Mouse (Mus musculus): Measurements from ENCODE around the gene Uqcc2. TPM values are rescaled to one million over a fixed set of nuclear protein-coding genes. Genes with fewer than 3 reads are reported as not detected.
A peak's percentile ranks its signal among the peaks of the same experiment; 100 is the strongest.

Uqcc2 gene
- total and polyA plus RNA-seq, 3 experiments, result 126 to 240 (median 198) TPM

DNA sequence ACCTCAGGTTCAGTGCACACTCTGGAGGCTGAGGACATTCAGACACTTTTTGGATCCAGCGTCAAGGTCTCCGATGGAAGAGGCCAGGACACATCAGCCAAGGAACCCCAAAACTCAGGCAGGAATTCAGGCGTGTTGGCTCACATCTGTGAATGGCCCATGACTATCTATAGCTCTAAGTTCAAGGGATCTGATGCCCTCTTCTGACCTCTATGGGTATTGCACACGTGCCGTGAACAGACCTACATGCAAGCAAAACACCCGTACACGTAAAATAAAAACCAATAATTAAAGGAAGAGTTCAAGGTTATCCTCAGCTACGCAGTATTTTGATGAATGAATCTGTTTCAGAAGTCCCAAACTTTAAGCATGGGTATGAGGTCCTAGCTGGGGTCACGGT lies 27.0 kb downstream of the Uqcc2 start:
- Histone ChIP-seq H3K27ac (ENCODE audit: insufficient read depth, low read depth) (no peak overlapping the region), H3K4me2 (ENCODE audit: insufficient read depth, low read depth, poor library complexity, severe bottlenecking) (no peak overlapping the region), H3K36me3 (replicated peaks in 1 of 2; ENCODE audit: control insufficient read depth in 1 of 2, insufficient read depth in 1 of 2, low read length in 1 of 2) (peaks cover 20 to 81% of the 10 kb centered on the region in 2 experiments), H3K9ac (ENCODE audit: insufficient read depth, low read depth) (no peak overlapping the region), H3K79me2 (replicated peaks; ENCODE audit: control insufficient read depth, extremely low read depth, insufficient read depth, poor library complexity, severe bottlenecking) (no peaks in the 10 kb centered on the region), H3K4me3 (replicated peaks in 1 of 3; ENCODE audit: low read depth in 2 of 3, low read length in 2 of 3, poor library complexity in 1 of 3) (no peak overlapping the region), H3K4me1 (ENCODE audit: control insufficient read depth in 1 of 2, insufficient read depth in 2 of 2) (peaks cover 10 to 24% of the 10 kb centered on the region in 2 experiments; a peak in 3 of 4 replicates), H3K27me3 (replicated peaks) (no peaks in the 10 kb centered on the region), H3K9me3 (replicated peaks; ENCODE audit: low read length) (peaks cover 2% of the 10 kb centered on the region)
- peak; percentile 41 for DNase-seq (ENCODE audit: extremely low read depth)
- TF ChIP-seq RAD21 (IDR thresholded peaks at IDR 0.05; ENCODE audit: low read depth, low read length) (peak; percentile 48), USF1 (IDR thresholded peaks at IDR 0.05; ENCODE audit: low read depth, low read length) (no peak), SMC3 (IDR thresholded peaks at IDR 0.05; ENCODE audit: low read depth, low read length) (peak; percentile 40), CTCF (conservative IDR thresholded peaks at IDR 0.05 in 1 of 2, IDR thresholded peaks at IDR 0.05 in 1 of 2; ENCODE audit: low read depth in 2 of 2, low read length in 2 of 2) (peak; percentile 40 to 61)
- dilution Hi-C loops (cut with MboI; ENCODE audit: extremely low pct_ligation_motif_present, extremely low pct_unique_long_range_greater_than_20kb, low sequenced_read_pairs) (no loop called here), in situ Hi-C loops (cut with MboI; ENCODE audit: low pct_ligation_motif_present, low pct_unique_long_range_greater_than_20kb, low sequenced_read_pairs) (no loop called here)

DNA sequence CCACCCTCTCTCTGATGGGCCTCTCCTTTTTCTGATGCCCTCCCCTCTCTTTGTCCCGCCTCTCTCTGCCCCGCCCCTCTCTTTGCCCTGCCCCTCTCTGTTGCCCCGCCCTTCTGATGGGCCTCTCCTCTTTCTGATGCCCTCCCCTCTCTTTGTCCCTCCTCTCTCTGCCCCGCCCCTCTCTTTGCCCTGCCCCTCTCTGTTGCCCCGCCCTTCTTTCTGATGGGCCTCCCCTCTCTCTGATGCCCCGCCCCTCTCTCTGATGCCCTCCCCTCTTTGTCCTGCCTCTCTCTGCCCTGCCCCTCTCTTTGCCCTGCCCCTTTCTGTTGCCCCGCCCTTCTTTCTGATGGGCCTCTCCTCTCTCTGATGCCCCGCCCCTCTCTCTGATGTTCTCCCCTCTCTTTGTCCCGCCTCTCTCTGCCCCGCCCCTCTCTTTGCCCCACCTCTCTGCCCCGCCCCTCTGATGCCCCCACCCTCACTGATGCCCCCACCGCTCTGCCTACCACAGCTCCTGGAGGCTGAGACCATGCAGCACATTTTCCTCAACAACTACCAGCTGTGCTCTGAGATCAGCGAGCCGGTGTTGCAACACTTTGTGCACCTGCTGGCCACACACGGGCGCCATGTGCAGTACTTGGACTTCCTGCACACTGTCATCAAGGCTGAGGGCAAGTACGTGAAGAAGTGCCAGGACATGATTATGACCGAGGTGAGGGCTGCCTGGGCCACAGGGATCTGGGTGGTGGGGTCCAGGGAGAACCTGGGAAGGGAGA lies 27.8 kb downstream of the Uqcc2 start:
- peak; percentile 18 for DNase-seq (ENCODE audit: extremely low read depth)
- H3K4me3 ChIP-seq (replicated peaks in 1 of 3; ENCODE audit: low read depth in 2 of 3, low read length in 2 of 3, poor library complexity in 1 of 3), result no peak overlapping the region
- H3K27me3 ChIP-seq (replicated peaks), result no peaks in the 10 kb centered on the region
- in situ Hi-C loops (cut with MboI; ENCODE audit: low pct_ligation_motif_present, low pct_unique_long_range_greater_than_20kb, low sequenced_read_pairs) (no loop called here), dilution Hi-C loops (cut with MboI; ENCODE audit: extremely low pct_ligation_motif_present, extremely low pct_unique_long_range_greater_than_20kb, low sequenced_read_pairs) (no loop called here)
- TF ChIP-seq POLR2AphosphoS2 (IDR thresholded peaks at IDR 0.05; ENCODE audit: low read depth, low read length) (no peak), ZKSCAN1 (IDR thresholded peaks at IDR 0.05; ENCODE audit: borderline replicate concordance, low read depth, low read length) (no peak), TCF12 (IDR thresholded peaks at IDR 0.05; ENCODE audit: low read depth, low read length) (no peak), POLR2A (IDR thresholded peaks at IDR 0.05; ENCODE audit: low read depth, low read length) (no peak), HCFC1 (IDR thresholded peaks at IDR 0.05; ENCODE audit: low read depth, low read length) (no peak), MXI1 (IDR thresholded peaks at IDR 0.05; ENCODE audit: low read depth, low read length) (no peak), ETS1 (conservative IDR thresholded peaks at IDR 0.05; ENCODE audit: low read depth, low read length) (no peak), JUN (IDR thresholded peaks at IDR 0.05; ENCODE audit: insufficient read depth, low read depth, low read length) (no peak), UBTF (IDR thresholded peaks at IDR 0.05; ENCODE audit: low read depth, low read length) (no peak), MYC (IDR thresholded peaks at IDR 0.05; ENCODE audit: low read depth, low read length) (no peak), NRF1 (IDR thresholded peaks at IDR 0.05; ENCODE audit: low read depth, low read length) (no peak), IRF4 (IDR thresholded peaks at IDR 0.05; ENCODE audit: low read depth, low read length) (no peak), TBP (conservative IDR thresholded peaks at IDR 0.05; ENCODE audit: low read depth, low read length) (no peak), EP300 (IDR thresholded peaks at IDR 0.05; ENCODE audit: low read length) (no peak), MAZ (IDR thresholded peaks at IDR 0.05; ENCODE audit: low read depth, low read length) (no peak), E2F4 (IDR thresholded peaks at IDR 0.05; ENCODE audit: insufficient replicate concordance, low read depth, low read length) (no peak), JUND (conservative IDR thresholded peaks at IDR 0.05; ENCODE audit: low read depth, low read length) (no peak), ZMIZ1 (IDR thresholded peaks at IDR 0.05; ENCODE audit: low read depth, low read length) (no peak)
- H3K4me2 ChIP-seq (ENCODE audit: insufficient read depth, low read depth, poor library complexity, severe bottlenecking), result no peak overlapping the region
- no peak overlapping the region for H3K9ac ChIP-seq (ENCODE audit: insufficient read depth, low read depth)
- H3K9me3 ChIP-seq (replicated peaks; ENCODE audit: low read length), result peaks cover 2% of the 10 kb centered on the region
- H3K4me1 ChIP-seq (ENCODE audit: control insufficient read depth in 1 of 2, insufficient read depth in 2 of 2), result peaks cover 10 to 24% of the 10 kb centered on the region in 2 experiments; a peak in 3 of 4 replicates
- no peak overlapping the region for H3K27ac ChIP-seq (ENCODE audit: insufficient read depth, low read depth)
- no peaks in the 10 kb centered on the region for H3K79me2 ChIP-seq (replicated peaks; ENCODE audit: control insufficient read depth, extremely low read depth, insufficient read depth, poor library complexity, severe bottlenecking)
- H3K36me3 ChIP-seq (replicated peaks in 1 of 2; ENCODE audit: control insufficient read depth in 1 of 2, insufficient read depth in 1 of 2, low read length in 1 of 2), result peaks cover 18 to 81% of the 10 kb centered on the region in 2 experiments

All from CH12.LX (cell line).